Mouse (Mus musculus): ENCODE data around the gene Exoc2.

Gene Exoc2

GRCm38 (mm10) chr13:30973501-30974246, at the start of gene Exoc2, which contains the start of gene Gm5447:
Exoc2 (minus strand) TSS chr13:30974093.
Gm5447 (plus strand) TSS chr13:30974204.
- in situ Hi-C loops (cut with MboI, MseI) = no loop called here

GRCm38 (mm10) chr13:31023664-31024063, 49.8 kb upstream of the Exoc2 start:
- in situ Hi-C loops (cut with MboI, MseI) = no loop called here

- in situ Hi-C loops (cut with MboI, MseI) = no loop called here
These were observed 48.0 kb upstream of the Exoc2 start for GRCm38 (mm10) chr13:31021927-31022326.

- in situ Hi-C loops (cut with MboI, MseI) = no loop called here
These were observed 47.6 kb upstream of the Exoc2 start for GRCm38 (mm10) chr13:31021514-31021913.

- in situ Hi-C loops (cut with MboI, MseI) = no loop called here
These were observed 43.7 kb upstream of the Exoc2 start for GRCm38 (mm10) chr13:31017545-31017944.

- in situ Hi-C loops (cut with MboI, MseI) = no loop called here
These were observed 31.1 kb upstream of the Exoc2 start for GRCm38 (mm10) chr13:31004995-31005394.

GRCm38 (mm10) chr13:31004458-31004857, 30.6 kb upstream of the Exoc2 start:
- in situ Hi-C loops (cut with MboI, MseI) = no loop called here

GRCm38 (mm10) chr13:30999799-31000198, 25.9 kb upstream of the Exoc2 start:
- in situ Hi-C loops (cut with MboI, MseI) = no loop called here

- in situ Hi-C loops (cut with MboI, MseI) = no loop called here
These were observed 23.8 kb upstream of the Exoc2 start for GRCm38 (mm10) chr13:30997526-30998253.

GRCm38 (mm10) chr13:30994249-30994858, 20.5 kb upstream of the Exoc2 start:
- in situ Hi-C loops (cut with MboI, MseI) = no loop called here

GRCm38 (mm10) chr13:30993819-30994218, 19.9 kb upstream of the Exoc2 start:
- in situ Hi-C loops (cut with MboI, MseI) = no loop called here

GRCm38 (mm10) chr13:30990233-30990632, 16.3 kb upstream of the Exoc2 start:
- in situ Hi-C loops (cut with MboI, MseI) = no loop called here

- in situ Hi-C loops (cut with MboI, MseI) = no loop called here
These were observed 15.8 kb upstream of the Exoc2 start for GRCm38 (mm10) chr13:30989710-30990109.

- in situ Hi-C loops (cut with MboI, MseI) = no loop called here
These were observed 13.8 kb upstream of the Exoc2 start for GRCm38 (mm10) chr13:30987686-30988085.

GRCm38 (mm10) chr13:30986934-30987455, 13.1 kb upstream of the Exoc2 start:
- in situ Hi-C loops (cut with MboI, MseI) = no loop called here

- in situ Hi-C loops (cut with MboI, MseI) = no loop called here
These were observed 11.9 kb upstream of the Exoc2 start for GRCm38 (mm10) chr13:30985598-30986466.

GRCm38 (mm10) chr13:30985275-30985597, 11.3 kb upstream of the Exoc2 start:
- in situ Hi-C loops (cut with MboI, MseI) = no loop called here

- in situ Hi-C loops (cut with MboI, MseI) = no loop called here
These were observed 7.8 kb upstream of the Exoc2 start for GRCm38 (mm10) chr13:30981666-30982065.

GRCm38 (mm10) chr13:30978224-30978623, 4.3 kb upstream of the Exoc2 start:
- in situ Hi-C loops (cut with MboI, MseI) = loop anchor here (5.0 kb wide), 2 partner anchors 76 to 426 kb away; no protein-coding TSS in a partner anchor

GRCm38 (mm10) chr13:30976536-30977084, 2.7 kb upstream of the Exoc2 start:
- in situ Hi-C loops (cut with MboI, MseI) = loop anchor here (5.0 kb wide), 2 partner anchors 74 to 424 kb away; no protein-coding TSS in a partner anchor

- in situ Hi-C loops (cut with MboI, MseI) = no loop called here
These were observed 346 bp upstream of the Exoc2 start for GRCm38 (mm10) chr13:30974247-30974630.

Data from regulatory T cell (primary cell).